Mouse (Mus musculus) embryonic facial prominence, embryonic 12.5 days (tissue): ENCODE data around the gene Fthl17b. TPM values are rescaled to one million over a fixed set of nuclear protein-coding genes. Genes with fewer than 3 reads are reported as not detected.
"Not testable (repeated sequence)": the region's sequence is repeated elsewhere in the genome, so short reads cannot be mapped to it uniquely, and the experiment has no call there.

Experiments used
- ATAC-seq: fragments of 200-750 bp; cut with Nextera tagmentation; 2 replicates; pipeline ENCODE4 v1.8.0; 2017; ENCODE audit not compliant: insufficient number of reproducible peaks, insufficient read depth, low FRiP score, low TSS enrichment
- H3K27ac ChIP-seq: fragments of 300-500 bp; sonication (generic); 2 replicates; pipeline ENCODE4 v1.5.1; 2016; ENCODE audit warnings: mild to moderate bottlenecking
- H3K27me3 ChIP-seq: fragments of 300-500 bp; sonication (generic); 2 replicates; pipeline ENCODE4 v1.6.1; 2016; ENCODE audit warnings: mild to moderate bottlenecking, moderate library complexity
- H3K36me3 ChIP-seq: fragments of 300-500 bp; sonication (generic); 2 replicates; pipeline ENCODE4 v1.6.1; 2016; ENCODE audit warnings: mild to moderate bottlenecking
- H3K4me1 ChIP-seq: fragments of 300-500 bp; sonication (generic); 2 replicates; pipeline ENCODE4 v1.6.1; 2016
- H3K4me2 ChIP-seq: fragments of 300-500 bp; sonication (generic); replicated peaks from 2 replicates; pipeline ENCODE4 v1.6.1; 2016; ENCODE audit warnings: mild to moderate bottlenecking, moderate library complexity
- H3K4me3 ChIP-seq: fragments of 300-500 bp; sonication (generic); 2 replicates; pipeline ENCODE4 v1.5.1; 2016; ENCODE audit warnings: mild to moderate bottlenecking
- H3K9ac ChIP-seq: fragments of 300-500 bp; sonication (generic); 2 replicates; pipeline ENCODE4 v1.6.1; 2016; ENCODE audit warnings: mild to moderate bottlenecking, moderate library complexity
- H3K9me3 ChIP-seq: fragments of 300-500 bp; sonication (generic); 2 replicates; pipeline ENCODE4 v1.6.1; 2016; ENCODE audit warnings: mild to moderate bottlenecking, moderate library complexity
- WGBS: fragments of 180-500 bp; shearing (Covaris S2); methylation state at CpG from one replicate; pipeline ENCODE4 v1.1.7; 2016; 5-methylcytosine and 5-hydroxymethylcytosine counted together
- polyA plus RNA-seq: library from polyadenylated mRNA; unstranded; fragments of >200 nt; fragmentation: Nextera tagmentation; extraction: Ambion mirVana; gene quantifications from 2 replicates; pipeline ENCODE4 v1.2.1, GENCODE M21; 2016

Fthl17b gene
- polyA plus RNA-seq = not detected in 2 replicates

GRCm38 (mm10) chrX:8962875-8963274 is at the start of gene Fthl17b:
TSS of gene Fthl17b (minus strand) at chrX:8962975.
- not testable (repeated sequence) for H3K4me1 ChIP-seq, H3K27ac ChIP-seq, H3K9ac ChIP-seq, H3K27me3 ChIP-seq, H3K4me2 ChIP-seq, H3K4me3 ChIP-seq, H3K36me3 ChIP-seq, ATAC-seq, H3K9me3 ChIP-seq
- WGBS = 89% methylated on average over 4 of the region's 11 CpGs

- not testable (repeated sequence) for H3K4me3 ChIP-seq, H3K27ac ChIP-seq, H3K36me3 ChIP-seq, H3K4me2 ChIP-seq, ATAC-seq, H3K27me3 ChIP-seq, H3K9me3 ChIP-seq, H3K4me1 ChIP-seq, H3K9ac ChIP-seq
- no CpG with 5 or more reads among the region's 9 CpGs for WGBS
Observed at GRCm38 (mm10) chrX:8986655-8987054, 23.9 kb upstream of the Fthl17b start, which contains the start of gene Fthl17d. TSS of gene Fthl17d (minus strand) at chrX:8986755.

GRCm38 (mm10) chrX:8976459-8976858 is 13.7 kb upstream of the Fthl17b start, which contains the start of gene Fthl17c:
TSS of gene Fthl17c (minus strand) at chrX:8976559.
- not testable (repeated sequence) for H3K36me3 ChIP-seq, H3K4me2 ChIP-seq, H3K9me3 ChIP-seq, H3K9ac ChIP-seq, ATAC-seq, H3K4me3 ChIP-seq, H3K4me1 ChIP-seq, H3K27me3 ChIP-seq, H3K27ac ChIP-seq
- no CpG with 5 or more reads among the region's 11 CpGs for WGBS

DNA sequence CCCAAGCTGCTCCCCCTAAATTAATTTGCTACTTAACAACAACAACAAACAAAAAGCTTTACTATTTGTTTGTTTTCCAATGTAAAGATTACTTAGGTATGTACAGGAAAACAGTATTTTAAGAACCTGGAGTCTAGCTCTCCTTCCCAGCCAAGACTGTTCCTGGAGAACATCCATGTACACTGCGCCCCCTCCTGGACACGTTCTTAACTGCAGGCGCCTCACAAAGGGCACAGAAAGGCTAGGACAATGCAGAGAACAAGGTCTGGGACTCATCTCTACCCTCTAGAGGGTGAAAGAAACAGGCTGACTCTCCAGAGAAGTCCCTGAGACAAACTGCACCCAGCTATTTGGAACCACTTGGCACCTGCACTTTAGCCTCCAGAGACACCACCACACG is 1.8 kb upstream of the Fthl17b start:
- 34% methylated on average over 4 of the region's 4 CpGs for WGBS
- not testable (repeated sequence) for H3K27me3 ChIP-seq, H3K4me1 ChIP-seq, H3K4me3 ChIP-seq, H3K36me3 ChIP-seq, H3K9me3 ChIP-seq, ATAC-seq, H3K4me2 ChIP-seq, H3K9ac ChIP-seq, H3K27ac ChIP-seq

DNA sequence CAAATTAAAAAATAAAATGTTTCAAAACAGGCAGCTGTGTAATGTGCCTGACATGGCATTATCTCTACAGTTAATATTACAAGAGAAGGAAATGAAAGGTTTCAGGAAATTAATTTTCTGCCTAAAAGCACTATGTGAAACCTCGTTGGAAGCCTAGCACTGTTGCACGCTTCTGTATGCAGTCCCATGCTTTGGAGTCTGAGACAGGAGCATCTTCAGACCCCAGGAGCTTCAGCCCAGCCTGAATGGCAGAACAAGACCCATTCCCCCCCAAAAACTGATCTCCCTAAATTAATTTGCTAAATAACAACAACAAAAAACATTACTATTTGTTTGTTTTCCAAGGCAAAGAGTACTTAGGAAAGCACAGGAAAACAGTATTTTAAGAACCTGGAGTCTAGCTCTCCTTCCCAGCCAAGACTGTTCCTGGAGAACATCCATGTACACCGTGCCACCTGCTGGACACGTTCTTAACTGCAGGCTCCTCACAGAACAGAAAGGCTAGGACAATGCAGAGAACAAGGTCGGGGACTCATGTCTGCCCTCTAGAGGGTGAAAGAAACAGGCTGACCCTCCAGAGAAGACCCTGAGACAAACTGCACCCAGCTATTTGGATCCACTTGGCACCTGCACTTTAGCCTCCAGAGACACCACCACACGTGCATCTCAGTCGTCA is 14.5 kb downstream of the Fthl17b start:
- not testable (repeated sequence) for H3K4me2 ChIP-seq, H3K9me3 ChIP-seq, H3K4me1 ChIP-seq, H3K27ac ChIP-seq, H3K9ac ChIP-seq, H3K27me3 ChIP-seq, H3K36me3 ChIP-seq, H3K4me3 ChIP-seq, ATAC-seq
- WGBS = 21% methylated on average over 7 of the region's 7 CpGs

- no peak overlapping the region for H3K4me3 ChIP-seq
- no peak overlapping the region for H3K4me2 ChIP-seq
- whole genome bisulfite sequencing = 82% methylated on average over 8 of the region's 8 CpGs
Observed at GRCm38 (mm10) chrX:8944041-8944440, 18.7 kb downstream of the Fthl17b start.

GRCm38 (mm10) chrX:8927308-8927707 is 35.5 kb downstream of the Fthl17b start:
- Histone ChIP-seq H3K4me1 (no peaks in the 10 kb centered on the region), H3K27ac (no peak overlapping the region), H3K36me3 (no peaks in the 10 kb centered on the region), H3K9ac (no peak overlapping the region), H3K4me3 (no peak overlapping the region), H3K9me3 (no peaks in the 10 kb centered on the region), H3K27me3 (no peaks in the 10 kb centered on the region), H3K4me2 (no peak overlapping the region)
- ATAC-seq = no peak
- WGBS = 41% methylated on average over 4 of the region's 4 CpGs

More at GRCm38 (mm10) chrX:8944041-8944440, 18.7 kb downstream of the Fthl17b start:
- Histone ChIP-seq H3K36me3 (no peaks in the 10 kb centered on the region), H3K9me3 (no peaks in the 10 kb centered on the region), H3K9ac (no peak overlapping the region), H3K27me3 (no peaks in the 10 kb centered on the region), H3K4me1 (no peaks in the 10 kb centered on the region), H3K27ac (no peak overlapping the region)
- no peak for ATAC-seq

DNA sequence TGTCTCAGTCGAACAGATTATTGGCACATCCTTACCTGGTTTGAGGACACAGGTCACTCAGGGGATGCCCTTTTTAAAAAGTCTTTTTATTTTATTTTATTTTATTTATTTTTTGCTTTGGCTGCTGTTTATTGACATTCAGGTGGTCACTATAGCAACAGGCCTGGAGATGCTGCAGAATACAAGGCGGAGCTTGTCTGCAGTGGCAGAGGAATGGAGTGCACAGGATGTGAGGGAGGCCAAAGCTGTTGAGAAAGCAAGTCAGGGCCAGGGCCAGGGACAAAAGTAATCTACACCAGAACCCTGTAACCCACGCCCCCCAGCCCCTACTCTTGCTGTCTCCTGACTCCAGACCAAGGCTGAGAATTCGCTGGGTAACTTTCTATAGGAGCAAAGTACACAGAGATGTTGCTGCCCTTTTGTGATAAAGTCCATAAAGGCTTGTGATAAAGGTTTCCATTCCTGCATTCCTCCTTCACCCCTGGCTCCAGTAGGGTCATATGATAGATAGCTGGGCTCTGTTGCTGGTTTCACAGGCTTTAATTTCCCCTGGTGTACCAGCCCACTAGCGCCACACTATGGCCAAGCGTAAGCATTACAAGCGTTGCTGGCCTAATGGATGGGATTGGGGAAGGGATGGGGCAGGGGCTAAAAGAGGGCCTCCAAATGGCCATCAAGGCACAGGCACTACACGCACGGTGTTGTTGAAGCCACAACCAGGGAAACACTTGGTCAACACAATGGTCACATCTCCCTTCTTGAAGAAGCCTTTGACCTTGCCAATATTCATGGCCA is 40.8 kb downstream of the Fthl17b start:
- Histone ChIP-seq H3K9ac (no peak overlapping the region), H3K4me2 (no peak overlapping the region), H3K27ac (no peak overlapping the region), H3K4me1 (no peaks in the 10 kb centered on the region), H3K9me3 (no peaks in the 10 kb centered on the region), H3K4me3 (no peak overlapping the region), H3K36me3 (no peaks in the 10 kb centered on the region), H3K27me3 (no peaks in the 10 kb centered on the region)
- WGBS = 54% methylated on average over 9 of the region's 9 CpGs
- no peak for ATAC-seq

DNA sequence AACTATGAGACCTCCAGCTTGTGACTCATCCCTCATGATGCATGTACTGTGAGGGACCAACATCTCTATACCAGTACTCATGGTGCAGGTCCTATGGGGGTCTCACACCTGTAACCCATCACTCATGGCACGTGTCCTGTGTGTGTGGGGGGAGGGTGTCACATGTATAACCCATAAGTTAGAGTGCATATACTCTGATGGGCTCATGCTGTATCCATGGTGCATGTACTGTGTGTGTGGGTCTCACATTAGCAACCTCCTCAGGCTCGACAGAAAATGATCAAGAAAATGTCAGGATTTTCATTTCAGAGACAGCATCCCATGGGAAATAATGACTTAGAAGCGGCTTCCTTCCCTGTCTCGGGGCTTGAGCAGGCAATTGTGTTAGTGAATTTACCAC is 41.7 kb downstream of the Fthl17b start:
- WGBS = 70% methylated on average over 4 of the region's 4 CpGs
- no peaks in the 10 kb centered on the region for H3K27me3 ChIP-seq
- no peaks in the 10 kb centered on the region for H3K9me3 ChIP-seq
- H3K27ac ChIP-seq = no peak overlapping the region
- no peak overlapping the region for H3K4me3 ChIP-seq
- H3K36me3 ChIP-seq = no peaks in the 10 kb centered on the region
- ATAC-seq = no peak
- H3K9ac ChIP-seq = no peak overlapping the region
- no peaks in the 10 kb centered on the region for H3K4me1 ChIP-seq
- H3K4me2 ChIP-seq = no peak overlapping the region

Other genes starting within 250 kb of the Fthl17b start
- gene Ssx9, start 214.5 kb downstream of the Fthl17b start, polyA plus RNA-seq = not detected in 2 replicates
- gene Ssxb5, start 159.3 kb downstream of the Fthl17b start, polyA plus RNA-seq = not detected in 2 replicates
- not detected in 2 replicates for gene Gm6592, start 119.0 kb downstream of the Fthl17b start, polyA plus RNA-seq
- not detected in 2 replicates for gene Gm5751, start 88.7 kb downstream of the Fthl17b start, polyA plus RNA-seq
- 8.0 and 9.3 TPM in 2 replicates for gene B630019K06Rik, start 70.6 kb downstream of the Fthl17b start, polyA plus RNA-seq
- gene Fthl17c, start 13.6 kb upstream of the Fthl17b start, polyA plus RNA-seq = not detected in 2 replicates
- not detected in 2 replicates for gene Fthl17d, start 23.8 kb upstream of the Fthl17b start, polyA plus RNA-seq
- gene Fthl17e, start 70.5 kb upstream of the Fthl17b start, polyA plus RNA-seq = not detected in 2 replicates
- not detected in 2 replicates for gene Fthl17f, start 100.0 kb upstream of the Fthl17b start, polyA plus RNA-seq
- gene 4930402K13Rik, start 141.6 kb upstream of the Fthl17b start, polyA plus RNA-seq = not detected in 2 replicates
- 1.1 and 1.3 TPM in 2 replicates for gene Lancl3, start 236.9 kb upstream of the Fthl17b start, polyA plus RNA-seq